Mouse (Mus musculus) forebrain, postnatal 0 days (tissue): ENCODE measurements around the gene Tpst1. TPM values are rescaled to one million over a fixed set of nuclear protein-coding genes. Genes with fewer than 3 reads are reported as not detected.

ENCODE experiments used
- ATAC-seq: fragments of 200-750 bp; cut with Nextera tagmentation; 2 replicates; pipeline ENCODE4 v1.8.0; 2017; ENCODE audit warnings: mild to moderate bottlenecking, moderate library complexity
- DNase-seq: peaks from one replicate; pipeline ENCODE4 v3.0.0-alpha.2; 2015
- H3K27ac ChIP-seq: fragments of 300-500 bp; sonication (generic); 2 replicates; pipeline ENCODE4 v1.5.1; 2014; ENCODE audit warnings: low read depth, mild to moderate bottlenecking, antibody characterized with exemption, low read length, moderate library complexity, mixed read lengths
- H3K27me3 ChIP-seq: fragments of 300-500 bp; sonication (generic); 2 replicates; pipeline ENCODE4 v1.6.1; 2014; ENCODE audit warnings: mild to moderate bottlenecking, low read length, mixed read lengths; ENCODE audit not compliant: insufficient read depth
- H3K36me3 ChIP-seq: fragments of 300-500 bp; sonication (generic); 2 replicates; pipeline ENCODE4 v1.6.1; 2014; ENCODE audit warnings: mild to moderate bottlenecking, moderate library complexity; ENCODE audit not compliant: insufficient read depth
- H3K4me1 ChIP-seq: fragments of 300-500 bp; sonication (generic); 2 replicates; pipeline ENCODE4 v1.6.1; 2014; ENCODE audit warnings: antibody characterized with exemption; ENCODE audit not compliant: insufficient read depth
- H3K4me2 ChIP-seq: fragments of 300-500 bp; sonication (generic); 2 replicates; pipeline ENCODE4 v1.6.1; 2014; ENCODE audit warnings: low read depth, mild to moderate bottlenecking, moderate library complexity
- H3K4me3 ChIP-seq: fragments of 300-500 bp; sonication (generic); 2 replicates; pipeline ENCODE4 v1.5.1; 2014; ENCODE audit warnings: low read depth, low read length, mixed read lengths
- H3K9ac ChIP-seq: fragments of 300-500 bp; sonication (generic); 2 replicates; pipeline ENCODE4 v1.6.1; 2014; ENCODE audit warnings: mild to moderate bottlenecking
- H3K9me3 ChIP-seq: fragments of 300-500 bp; sonication (generic); 2 replicates; pipeline ENCODE4 v1.6.1; 2016; ENCODE audit warnings: low read length
- CTCF ChIP-seq: sonication (generic); IDR thresholded peaks from 2 replicates; pipeline ENCODE4 v1.5.1; 2016; ENCODE audit warnings: antibody characterized with exemption, control low read depth, low read depth
- WGBS: fragments of 180-500 bp; shearing (Covaris S2); extraction: QIAGEN DNeasy Blood & Tissue Kit; methylation state at CpG from one replicate; pipeline ENCODE4 v1.1.7; 2014; 5-methylcytosine and 5-hydroxymethylcytosine counted together
- polyA plus RNA-seq: library from polyadenylated mRNA; unstranded; fragments of >200 nt; fragmentation: Nextera tagmentation; extraction: Ambion mirVana; gene quantifications from 2 replicates; pipeline ENCODE4 v1.2.1, GENCODE M21; 2015
- total RNA-seq: library from RNA; depleted of rRNA; stranded (reverse); fragments of >200 nt; gene quantifications from 2 replicates; pipeline ENCODE4 v1.2.3, GENCODE M21; 2014

The Tpst1 gene
- total and polyA plus RNA-seq, 2 experiments from 2014 or later: 55.3 to 55.4 TPM

DNA sequence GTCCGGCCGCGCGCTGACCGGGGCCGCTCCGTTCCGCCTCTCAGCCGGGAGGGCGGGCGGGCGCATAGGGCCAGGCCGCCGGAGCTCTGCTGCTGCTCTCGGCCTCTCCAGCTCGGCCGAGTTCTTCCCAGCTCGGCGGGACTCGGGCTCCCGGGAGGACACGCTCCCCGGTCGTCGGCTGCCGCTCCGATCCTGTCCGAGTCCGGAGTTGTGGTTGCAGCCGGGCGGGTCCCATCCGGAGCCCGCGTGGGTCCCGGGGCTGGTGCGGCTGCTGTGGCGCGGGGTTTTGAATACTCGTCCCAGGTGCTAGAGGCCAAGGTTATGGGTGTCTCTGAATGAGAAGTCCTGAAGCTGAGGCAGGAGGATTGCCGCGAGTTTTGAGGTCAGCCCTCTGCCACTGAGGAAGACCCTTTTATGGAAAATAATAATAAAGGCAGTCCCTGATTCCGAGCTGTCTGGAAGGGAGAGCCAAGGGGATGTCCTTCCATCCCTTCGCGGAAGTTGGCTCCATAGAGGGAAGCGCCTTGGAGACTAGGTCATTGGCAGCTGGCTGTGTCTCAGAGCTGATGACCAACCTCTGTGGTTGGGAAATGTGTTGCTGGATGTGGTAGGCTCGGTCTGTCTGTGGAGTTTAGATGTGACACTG, 99.0 kb downstream of the Tpst1 start:
- WGBS: 5% methylated on average over 43 of the region's 46 CpGs
- H3K9ac ChIP-seq: peak overlapping the region; percentile 87
- no peaks in the 10 kb centered on the region for H3K27me3 ChIP-seq
- no peak for TF ChIP-seq CTCF
- peak overlapping the region; percentile 89 for H3K27ac ChIP-seq
- DNase-seq: peak; percentile 10
- H3K4me1 ChIP-seq: peaks cover 14% of the 10 kb centered on the region
- peak overlapping the region; percentile 83 for H3K4me2 ChIP-seq
- no peaks in the 10 kb centered on the region for H3K36me3 ChIP-seq
- ATAC-seq: peak; percentile 79
- H3K4me3 ChIP-seq: peak overlapping the region; percentile 89
- no peaks in the 10 kb centered on the region for H3K9me3 ChIP-seq

DNA sequence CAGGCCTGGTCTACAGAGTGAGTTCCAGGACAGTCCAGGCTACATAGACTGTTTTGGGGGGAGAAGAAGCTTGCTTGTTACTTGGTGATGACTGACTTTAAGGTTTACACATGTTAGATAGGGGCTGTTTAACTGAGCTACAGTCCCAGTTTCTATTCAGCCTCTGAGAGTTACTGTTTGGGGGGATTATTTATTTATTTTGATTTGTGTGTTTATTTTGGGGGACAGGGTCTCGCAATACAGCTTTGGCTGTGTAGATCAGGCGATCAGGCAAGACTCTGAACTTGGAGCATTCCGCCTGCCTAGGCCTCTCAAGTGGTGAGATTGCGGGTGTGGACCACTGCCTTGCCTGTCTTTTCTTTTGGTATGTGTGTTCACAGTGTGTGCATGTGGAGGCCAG, 99.9 kb downstream of the Tpst1 start:
- no peak for TF ChIP-seq CTCF
- H3K4me1 ChIP-seq: peaks cover 14% of the 10 kb centered on the region
- no peaks in the 10 kb centered on the region for H3K36me3 ChIP-seq
- no peak overlapping the region for H3K27ac ChIP-seq
- ATAC-seq: no peak
- H3K4me3 ChIP-seq: 0 out of 2 replicates have a peak overlapping the region, but pooled peaks have one; percentile 89
- no peak for DNase-seq
- WGBS: 93% methylated on average over 4 of the region's 4 CpGs
- peak overlapping the region; percentile 83 for H3K4me2 ChIP-seq
- no peaks in the 10 kb centered on the region for H3K9me3 ChIP-seq
- H3K9ac ChIP-seq: no peak overlapping the region
- no peaks in the 10 kb centered on the region for H3K27me3 ChIP-seq

- no peaks in the 10 kb centered on the region for H3K9me3 ChIP-seq
- no peak overlapping the region for H3K4me3 ChIP-seq
- no peak overlapping the region for H3K4me2 ChIP-seq
- H3K27ac ChIP-seq: no peak overlapping the region
- H3K36me3 ChIP-seq: no peaks in the 10 kb centered on the region
- no peak overlapping the region for H3K9ac ChIP-seq
- TF ChIP-seq CTCF: no peak
- 53% methylated on average over 4 of the region's 4 CpGs for WGBS
- H3K4me1 ChIP-seq: peaks cover 3% of the 10 kb centered on the region
- DNase-seq (no peak), ATAC-seq (no peak)
- no peaks in the 10 kb centered on the region for H3K27me3 ChIP-seq
Measured at GRCm38 (mm10) chr5:130177871-130178270, 104.7 kb downstream of the Tpst1 start.

GRCm38 (mm10) chr5:130180362-130180761, 107.2 kb downstream of the Tpst1 start:
- Histone ChIP-seq H3K4me1 (no peaks in the 10 kb centered on the region), H3K27me3 (no peaks in the 10 kb centered on the region), H3K9ac (no peak overlapping the region), H3K9me3 (no peaks in the 10 kb centered on the region), H3K27ac (no peak overlapping the region), H3K36me3 (no peaks in the 10 kb centered on the region), H3K4me2 (no peak overlapping the region), H3K4me3 (no peak overlapping the region)
- 69% methylated on average over 7 of the region's 7 CpGs for WGBS
- no peak for DNase-seq
- no peak for ATAC-seq
- peak; percentile 35; the same call in 1 of the 2 replicates for TF ChIP-seq CTCF

DNA sequence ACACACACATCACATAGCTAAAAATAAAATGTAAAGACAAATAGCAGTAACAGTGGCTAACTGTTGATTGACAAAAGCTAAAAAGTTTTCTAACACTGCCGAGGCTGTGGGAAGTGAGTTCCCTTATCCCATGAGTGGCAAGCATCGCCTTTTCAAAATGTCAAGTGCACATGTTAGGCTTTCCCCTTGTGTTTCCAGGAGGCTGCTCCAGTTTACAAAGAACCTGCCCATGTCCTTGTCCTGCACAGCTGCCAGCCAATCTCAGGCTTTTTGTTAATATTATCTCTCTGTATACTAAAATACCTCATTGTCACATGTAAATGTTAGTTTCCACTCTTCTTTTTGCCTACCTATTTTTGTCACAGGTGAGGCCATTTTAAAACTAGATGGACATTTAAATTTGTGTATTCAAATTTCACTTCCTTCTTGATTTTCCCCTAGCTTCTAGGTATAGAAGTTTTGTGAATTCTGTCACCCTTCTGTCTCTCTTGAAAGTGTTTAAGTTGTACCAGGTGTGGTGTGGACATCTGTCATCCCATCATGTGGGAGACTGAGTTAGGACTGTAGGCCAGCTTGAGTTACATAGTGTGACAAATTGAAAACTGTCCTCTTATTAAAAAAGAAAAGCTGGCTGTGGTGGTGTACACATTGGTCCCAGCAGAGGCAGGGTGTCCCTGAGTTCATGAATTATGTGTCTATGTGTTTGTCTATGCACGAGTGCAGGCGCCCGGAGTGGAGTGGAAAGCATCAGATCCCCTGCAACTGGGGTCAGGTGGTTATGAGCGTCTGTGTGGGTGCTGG, 108.8 kb downstream of the Tpst1 start:
- 89% methylated on average over 6 of the region's 6 CpGs for WGBS
- no peaks in the 10 kb centered on the region for H3K27me3 ChIP-seq
- H3K4me1 ChIP-seq: no peaks in the 10 kb centered on the region
- ATAC-seq (no peak), DNase-seq (no peak)
- H3K4me3 ChIP-seq: no peak overlapping the region
- H3K9ac ChIP-seq: no peak overlapping the region
- H3K4me2 ChIP-seq: no peak overlapping the region
- no peak for TF ChIP-seq CTCF
- no peaks in the 10 kb centered on the region for H3K9me3 ChIP-seq
- no peak overlapping the region for H3K27ac ChIP-seq
- no peaks in the 10 kb centered on the region for H3K36me3 ChIP-seq

DNA sequence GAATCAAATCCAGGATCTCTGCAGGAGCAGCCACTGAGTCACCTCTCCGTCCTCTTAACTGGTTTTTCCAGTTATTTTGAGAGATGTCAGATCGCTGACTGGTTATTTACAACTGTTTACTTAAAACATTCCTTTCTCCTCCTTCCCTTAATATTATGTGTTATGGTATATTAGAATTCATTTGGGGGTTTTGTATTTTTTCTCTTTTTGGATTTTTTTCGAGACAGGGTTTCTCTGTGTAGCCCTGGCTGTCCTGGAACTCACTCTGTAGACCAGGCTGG, 109.4 kb downstream of the Tpst1 start:
- no peak for DNase-seq
- no peaks in the 10 kb centered on the region for H3K4me1 ChIP-seq
- H3K9ac ChIP-seq: no peak overlapping the region
- no peak for ATAC-seq
- no peak overlapping the region for H3K4me2 ChIP-seq
- WGBS: 95% methylated on average over 3 of the region's 3 CpGs
- no peaks in the 10 kb centered on the region for H3K27me3 ChIP-seq
- H3K4me3 ChIP-seq: no peak overlapping the region
- no peaks in the 10 kb centered on the region for H3K9me3 ChIP-seq
- H3K36me3 ChIP-seq: no peaks in the 10 kb centered on the region
- no peak overlapping the region for H3K27ac ChIP-seq
- no peak for TF ChIP-seq CTCF

DNA sequence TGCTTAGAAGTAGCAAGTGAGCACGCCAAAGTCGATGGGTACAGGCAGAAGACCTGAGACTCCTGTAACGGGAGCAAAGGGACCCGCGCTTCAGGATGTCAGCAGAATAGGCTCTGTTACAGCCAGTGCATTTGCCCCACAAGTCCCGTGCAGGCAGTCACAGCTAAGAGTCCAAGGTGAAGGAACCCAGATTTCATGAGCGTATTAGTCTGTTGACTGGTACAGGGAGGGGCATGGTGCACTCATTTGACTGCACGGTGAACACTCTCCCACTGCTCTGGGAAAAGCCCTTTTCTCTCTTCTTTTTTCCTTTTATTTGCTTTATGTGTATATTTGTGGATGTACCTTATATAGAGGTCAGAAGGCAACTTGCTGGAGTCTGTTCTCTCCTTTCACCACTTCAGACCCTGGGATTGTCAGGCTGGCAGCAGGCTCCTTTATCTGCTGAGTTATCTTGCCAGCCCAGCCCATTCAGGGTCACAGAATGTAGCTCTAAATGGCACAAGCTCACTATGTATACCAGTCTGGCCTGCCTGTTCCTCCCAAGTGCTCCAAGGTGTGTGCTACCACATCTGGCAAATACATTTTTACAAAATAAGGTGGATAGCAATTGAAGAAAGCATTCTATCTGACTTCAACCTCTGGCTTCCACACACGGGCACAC, 111.2 kb downstream of the Tpst1 start:
- DNase-seq: no peak
- Histone ChIP-seq H3K4me3 (no peak overlapping the region), H3K27me3 (no peaks in the 10 kb centered on the region), H3K9ac (no peak overlapping the region), H3K27ac (no peak overlapping the region), H3K4me2 (no peak overlapping the region), H3K9me3 (no peaks in the 10 kb centered on the region), H3K36me3 (peaks cover 6% of the 10 kb centered on the region; the same call in 1 of the 2 replicates), H3K4me1 (no peaks in the 10 kb centered on the region)
- no peak for ATAC-seq
- WGBS: 88% methylated on average over 9 of the region's 9 CpGs
- TF ChIP-seq CTCF: no peak
